Comparison of ENCODE assay signal across 17 mouse cellular contexts in genomic region chr9:66170506-66170905, GRCm38 (mm10). TPM values are rescaled to one million over a fixed set of nuclear protein-coding genes. Genes with fewer than 3 reads are reported as not detected.
DNase-seq lines count a peak whose midpoint lies in the region; ATAC-seq and TF ChIP-seq lines count a peak whose summit lies in the region.
"Had no signal": no experiment of that assay in that cellular context is flagged by ENCODE, and none has a peak within 500 bp of the region (broad histone marks: within the 10 kb centered on the region; RNA-seq: fewer than 3 reads in every experiment).

No protein-coding gene starts in this region.

- TF ChIP-seq EP300 in liver, postnatal 0 days (IDR thresholded peaks at IDR 0.05; ENCODE audit: low read depth), result no peak

- H3K27me3 ChIP-seq in hindbrain, embryonic 10.5 days (ENCODE audit: insufficient read depth, poor library complexity, severe bottlenecking), result no peaks in the 10 kb centered on the region
- no peaks in the 10 kb centered on the region for H3K27me3 ChIP-seq in hindbrain, embryonic 16.5 days (replicated peaks; ENCODE audit: control insufficient read depth, insufficient read depth, low read length)
- no peaks in the 10 kb centered on the region for H3K27me3 ChIP-seq in midbrain, embryonic 12.5 days
- H3K27me3 ChIP-seq in midbrain, embryonic 15.5 days (replicated peaks), result no peaks in the 10 kb centered on the region
- no peaks in the 10 kb centered on the region for H3K27me3 ChIP-seq in liver, postnatal 0 days (ENCODE audit: insufficient read depth, low read length)
- H3K27me3 ChIP-seq: intestine, embryonic 15.5 days; liver, embryonic 15.5 days had no signal

- peak overlapping the region; percentile 9; the same call in 1 of the 2 replicates for H3K4me3 ChIP-seq in hindbrain, embryonic 10.5 days
- no peak overlapping the region for H3K4me3 ChIP-seq in hindbrain, embryonic 16.5 days (ENCODE audit: low read length)
- no peak overlapping the region for H3K4me3 ChIP-seq in midbrain, embryonic 12.5 days
- H3K4me3 ChIP-seq in midbrain, embryonic 15.5 days, result no peak overlapping the region
- H3K4me3 ChIP-seq in liver, postnatal 0 days (ENCODE audit: low read depth, low read length), result no peak overlapping the region
- H3K4me3 ChIP-seq: heart, adult 2 months; intestine, embryonic 15.5 days; liver, embryonic 15.5 days; myocyte had no signal

- WGBS in hindbrain, embryonic 10.5 days, result 12% methylated on average over 5 of the region's 5 CpGs
- WGBS in hindbrain, embryonic 16.5 days, result 3% methylated on average over 5 of the region's 5 CpGs
- WGBS in midbrain, embryonic 12.5 days, result 3% methylated on average over 5 of the region's 5 CpGs
- WGBS in midbrain, embryonic 15.5 days, result 12% methylated on average over 5 of the region's 5 CpGs
- 88% methylated on average over 5 of the region's 5 CpGs for WGBS in liver, postnatal 0 days (ENCODE audit: insufficient replicate concordance)

- peak; percentile 66 for DNase-seq in hindbrain, embryonic 10.5 days (ENCODE audit: low spot score)
- peak; percentile 45 for DNase-seq in mesoderm, embryonic 11.5 days (ENCODE audit: low read depth, low spot score)
- DNase-seq in kidney, adult 8-10 months, result no peak
- no peak for DNase-seq in liver, postnatal 0 days
- DNase-seq in heart, postnatal 10 days, result no peak
- DNase-seq: adrenal gland, postnatal 36 days; cerebellum, adult 11 months; heart, adult 2 months; lung, postnatal 4 days had no signal

- TF ChIP-seq CTCF in liver, postnatal 0 days (IDR thresholded peaks at IDR 0.05; ENCODE audit: low read depth), result no peak

- no peaks in the 10 kb centered on the region for H3K36me3 ChIP-seq in hindbrain, embryonic 10.5 days
- no peaks in the 10 kb centered on the region for H3K36me3 ChIP-seq in hindbrain, embryonic 16.5 days (ENCODE audit: control insufficient read depth, insufficient read depth, low read length)
- H3K36me3 ChIP-seq in midbrain, embryonic 12.5 days, result no peaks in the 10 kb centered on the region
- H3K36me3 ChIP-seq in midbrain, embryonic 15.5 days (replicated peaks), result no peaks in the 10 kb centered on the region
- peaks cover 19% of the 10 kb centered on the region for H3K36me3 ChIP-seq in liver, postnatal 0 days (replicated peaks; ENCODE audit: insufficient read depth, low read length)
- H3K36me3 ChIP-seq: intestine, embryonic 15.5 days had no signal

- H3K4me2 ChIP-seq in hindbrain, embryonic 16.5 days (ENCODE audit: low read length), result no peak overlapping the region
- H3K4me2 ChIP-seq in midbrain, embryonic 12.5 days (replicated peaks), result no peak overlapping the region
- H3K4me2 ChIP-seq in midbrain, embryonic 15.5 days, result no peak overlapping the region
- no peak overlapping the region for H3K4me2 ChIP-seq in liver, postnatal 0 days (ENCODE audit: low read depth, low read length)
- H3K4me2 ChIP-seq: intestine, embryonic 15.5 days; liver, embryonic 15.5 days had no signal

- intact Hi-C loops in heart, postnatal 10 days (cut with DNase I), result no loop called here

- H3K9ac ChIP-seq in hindbrain, embryonic 16.5 days (ENCODE audit: low read depth, low read length), result no peak overlapping the region
- no peak overlapping the region for H3K9ac ChIP-seq in midbrain, embryonic 12.5 days (replicated peaks)
- no peak overlapping the region for H3K9ac ChIP-seq in midbrain, embryonic 15.5 days
- no peak overlapping the region for H3K9ac ChIP-seq in liver, postnatal 0 days (replicated peaks)
- H3K9ac ChIP-seq: intestine, embryonic 15.5 days; liver, embryonic 15.5 days had no signal

- no peak for ATAC-seq in hindbrain, embryonic 16.5 days
- ATAC-seq in midbrain, embryonic 12.5 days (ENCODE audit: low FRiP score, low read depth), result peak; percentile 82
- no peak for ATAC-seq in midbrain, embryonic 15.5 days (replicated peaks)
- ATAC-seq in liver, postnatal 0 days, result no peak
- ATAC-seq: intestine, embryonic 15.5 days had no signal

- peak overlapping the region; percentile 82 for H3K27ac ChIP-seq in hindbrain, embryonic 10.5 days
- no peak overlapping the region for H3K27ac ChIP-seq in hindbrain, embryonic 16.5 days (ENCODE audit: low read depth, low read length)
- H3K27ac ChIP-seq in midbrain, embryonic 12.5 days (replicated peaks), result peak overlapping the region; percentile 68
- no peak overlapping the region for H3K27ac ChIP-seq in midbrain, embryonic 15.5 days
- no peak overlapping the region for H3K27ac ChIP-seq in liver, postnatal 0 days (ENCODE audit: low read depth)
- H3K27ac ChIP-seq: heart, adult 2 months; intestine, embryonic 15.5 days; kidney, postnatal 0 days; stomach, postnatal 0 days had no signal

- peaks cover 65% of the 10 kb centered on the region for H3K4me1 ChIP-seq in hindbrain, embryonic 10.5 days (replicated peaks)
- H3K4me1 ChIP-seq in hindbrain, embryonic 16.5 days (ENCODE audit: control insufficient read depth, insufficient read depth, low read depth, low read length), result no peaks in the 10 kb centered on the region; the same call in 1 of the 2 replicates
- peaks cover 44% of the 10 kb centered on the region for H3K4me1 ChIP-seq in midbrain, embryonic 12.5 days
- H3K4me1 ChIP-seq in midbrain, embryonic 15.5 days, result peaks cover 4% of the 10 kb centered on the region
- peaks cover 21% of the 10 kb centered on the region for H3K4me1 ChIP-seq in liver, postnatal 0 days (ENCODE audit: insufficient read depth)
- H3K4me1 ChIP-seq: intestine, embryonic 15.5 days had no signal

- H3K9me3 ChIP-seq in hindbrain, embryonic 10.5 days, result no peaks in the 10 kb centered on the region
- H3K9me3 ChIP-seq in hindbrain, embryonic 16.5 days (ENCODE audit: control insufficient read depth, low read length), result no peaks in the 10 kb centered on the region
- no peaks in the 10 kb centered on the region for H3K9me3 ChIP-seq in midbrain, embryonic 12.5 days
- H3K9me3 ChIP-seq in midbrain, embryonic 15.5 days, result no peaks in the 10 kb centered on the region
- no peaks in the 10 kb centered on the region for H3K9me3 ChIP-seq in liver, postnatal 0 days (ENCODE audit: low read length)
- H3K9me3 ChIP-seq: intestine, embryonic 15.5 days; liver, embryonic 15.5 days had no signal

RNA-seq across cellular contexts. Expression of gene Dapk2, which starts 12.5 kb away (rescaled TPM):
- polyA plus RNA-seq in hindbrain, embryonic 10.5 days (2016; fragmentation: Nextera tagmentation; extraction: Ambion mirVana), result 3.5 and 5.1 TPM in 2 replicates
- 0.79 and 0.94 TPM in 2 replicates for polyA plus RNA-seq in hindbrain, embryonic 16.5 days (2015; fragmentation: Nextera tagmentation; extraction: Ambion mirVana)
- 3.7 and 4.3 TPM in 2 replicates for polyA plus RNA-seq in midbrain, embryonic 12.5 days (2016; fragmentation: Nextera tagmentation; extraction: Ambion mirVana)
- polyA plus RNA-seq in midbrain, embryonic 15.5 days (2015; fragmentation: Nextera tagmentation; extraction: Ambion mirVana), result 0.82 and 1.4 TPM in 2 replicates
- 21.6 and 23.4 TPM in 2 replicates for polyA plus RNA-seq in liver, postnatal 0 days (2015; fragmentation: Nextera tagmentation; extraction: Ambion mirVana)
- 1 to 10 TPM; 5.1 to 5.3 TPM for total RNA-seq in heart, postnatal 10 days (2021)

RNA-seq across cellular contexts. Expression of gene Ciao2a, which starts 44.1 kb away (rescaled TPM):
- polyA plus RNA-seq in hindbrain, embryonic 10.5 days (2016; fragmentation: Nextera tagmentation; extraction: Ambion mirVana), result 138 and 149 TPM in 2 replicates
- polyA plus RNA-seq in hindbrain, embryonic 16.5 days (2015; fragmentation: Nextera tagmentation; extraction: Ambion mirVana), result 64.0 and 69.2 TPM in 2 replicates
- polyA plus RNA-seq in midbrain, embryonic 12.5 days (2016; fragmentation: Nextera tagmentation; extraction: Ambion mirVana), result 126 and 133 TPM in 2 replicates
- polyA plus RNA-seq in midbrain, embryonic 15.5 days (2015; fragmentation: Nextera tagmentation; extraction: Ambion mirVana), result 59.2 and 59.7 TPM in 2 replicates
- 122 and 133 TPM in 2 replicates for polyA plus RNA-seq in liver, postnatal 0 days (2015; fragmentation: Nextera tagmentation; extraction: Ambion mirVana)
- total RNA-seq in heart, postnatal 10 days (2021), result 10 to 100 TPM; 84.0 to 85.4 TPM

RNA-seq across cellular contexts. Expression of gene Snx1, which starts 44.1 kb away (rescaled TPM):
- 128 and 136 TPM in 2 replicates for polyA plus RNA-seq in hindbrain, embryonic 10.5 days (2016; fragmentation: Nextera tagmentation; extraction: Ambion mirVana)
- 73.5 and 77.2 TPM in 2 replicates for polyA plus RNA-seq in hindbrain, embryonic 16.5 days (2015; fragmentation: Nextera tagmentation; extraction: Ambion mirVana)
- 135 and 136 TPM in 2 replicates for polyA plus RNA-seq in midbrain, embryonic 12.5 days (2016; fragmentation: Nextera tagmentation; extraction: Ambion mirVana)
- polyA plus RNA-seq in midbrain, embryonic 15.5 days (2015; fragmentation: Nextera tagmentation; extraction: Ambion mirVana), result 75.5 and 76.6 TPM in 2 replicates
- 30.4 and 34.5 TPM in 2 replicates for polyA plus RNA-seq in liver, postnatal 0 days (2015; fragmentation: Nextera tagmentation; extraction: Ambion mirVana)
- total RNA-seq in heart, postnatal 10 days (2021), result 10 to 100 TPM; 38.5 to 41.3 TPM

Comparison
In these comparisons a context has a peak if more than half of its experiments do, and no peak if none do; other contexts are left out.
1. H3K27ac ChIP-seq: peak in hindbrain, embryonic 10.5 days (single experiment) and midbrain, embryonic 12.5 days (single experiment); none in hindbrain, embryonic 16.5 days (single experiment), midbrain, embryonic 15.5 days (single experiment) and liver, postnatal 0 days (single experiment).
2. DNase-seq: peak in hindbrain, embryonic 10.5 days (single experiment) and mesoderm, embryonic 11.5 days (single experiment); none in kidney, adult 8-10 months (0 of 2), liver, postnatal 0 days (single experiment) and heart, postnatal 10 days (0 of 2).